Mouse (Mus musculus) CD4-positive naive resting alpha-beta T cell, adult 57 days (primary cell): ENCODE data around the gene Defb19. TPM values are rescaled to one million over a fixed set of nuclear protein-coding genes. Genes with fewer than 3 reads are reported as not detected.

Experiments
- total RNA-seq: library from RNA; stranded (reverse); gene quantifications from one replicate; pipeline ENCODE4 v1.2.4, GENCODE M21; 2023

Gene Defb19
- not detected for total RNA-seq

DNA sequence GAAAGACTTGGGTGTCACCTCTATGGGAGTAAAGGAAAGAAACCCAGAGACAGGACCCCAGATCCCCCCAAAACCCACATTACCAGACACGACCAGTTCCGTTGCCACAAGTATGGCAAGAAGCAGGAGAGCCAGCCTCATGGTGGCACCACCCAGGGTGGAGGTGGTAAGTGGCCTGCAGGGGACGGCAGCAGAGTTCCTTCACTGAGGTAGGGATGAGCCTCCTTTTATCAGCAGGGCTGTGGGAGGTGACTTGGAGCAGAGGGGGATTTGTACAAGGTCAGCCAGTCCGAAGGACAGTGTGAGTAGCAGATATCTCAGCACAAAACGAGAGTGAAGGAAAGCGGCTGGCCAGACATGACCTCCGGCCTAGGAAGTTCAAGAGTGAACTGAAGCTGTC is at the start of gene Defb19:
Defb19 (minus strand) TSS at position 206 of the 400 bp plus-strand sequence.

DNA sequence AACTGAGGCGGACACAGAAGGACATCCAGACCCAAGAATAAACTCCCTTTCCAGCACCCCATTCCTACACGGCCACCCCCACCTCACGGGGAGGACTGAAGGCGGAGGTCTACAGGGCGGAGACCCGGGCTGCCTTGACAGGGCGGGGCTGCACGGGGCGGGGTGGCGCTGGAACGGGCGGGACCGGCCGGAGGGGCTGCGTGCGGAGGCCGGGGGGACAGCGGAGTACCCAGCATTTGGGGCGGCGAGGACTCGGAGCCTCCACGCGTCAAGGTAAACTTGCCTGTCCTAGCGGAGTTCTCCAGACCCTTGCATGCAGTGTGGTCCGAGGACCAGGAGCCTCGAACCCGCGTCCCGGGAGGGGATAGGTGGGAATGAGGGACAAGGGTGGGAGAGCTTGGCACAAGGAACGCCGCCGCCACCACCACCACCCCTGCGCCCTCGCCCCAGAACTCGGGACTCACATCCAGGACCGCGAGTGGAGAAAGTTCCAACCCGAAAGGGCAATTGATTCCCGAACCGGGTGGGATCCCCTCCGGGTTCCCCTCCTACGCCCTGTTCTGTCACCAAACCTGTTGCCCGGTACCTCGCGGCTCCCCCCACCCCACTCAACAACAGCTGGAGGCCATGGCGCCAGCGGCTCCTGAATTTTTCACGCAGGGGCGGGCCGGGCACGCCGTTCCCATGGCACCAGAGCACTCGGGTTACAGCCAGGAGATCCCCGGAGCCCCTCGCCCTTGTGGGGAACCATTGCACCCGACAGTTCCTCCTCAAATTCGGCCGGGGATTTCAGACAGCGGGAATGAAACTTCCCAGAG is 46.9 kb upstream of the Defb19 start, which contains the start of gene Rem1:
Rem1 (plus strand) TSS at position 178 of the 818 bp plus-strand sequence.

DNA sequence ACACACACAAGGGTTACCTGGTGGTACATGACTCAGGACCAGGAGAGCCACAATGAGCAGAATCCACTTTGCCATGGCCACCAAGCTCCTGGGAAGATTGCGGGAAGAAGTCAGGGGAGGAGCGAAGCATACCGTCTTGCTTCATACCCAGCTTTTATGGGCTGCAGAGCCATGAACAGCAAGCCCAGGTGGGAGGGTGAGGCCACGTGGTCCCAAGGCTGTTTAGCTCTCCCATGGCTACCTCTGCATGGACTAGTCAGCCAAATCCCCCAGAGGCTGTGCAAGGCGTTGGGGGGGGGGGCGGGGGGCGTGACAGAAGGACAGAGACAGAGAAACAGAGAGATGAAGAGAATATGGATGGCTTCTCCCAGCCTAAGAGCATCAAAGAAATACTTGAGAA is 42.8 kb upstream of the Defb19 start, which contains the start of gene Defb25:
Defb25 (minus strand) TSS at position 101 of the 400 bp plus-strand sequence.

DNA sequence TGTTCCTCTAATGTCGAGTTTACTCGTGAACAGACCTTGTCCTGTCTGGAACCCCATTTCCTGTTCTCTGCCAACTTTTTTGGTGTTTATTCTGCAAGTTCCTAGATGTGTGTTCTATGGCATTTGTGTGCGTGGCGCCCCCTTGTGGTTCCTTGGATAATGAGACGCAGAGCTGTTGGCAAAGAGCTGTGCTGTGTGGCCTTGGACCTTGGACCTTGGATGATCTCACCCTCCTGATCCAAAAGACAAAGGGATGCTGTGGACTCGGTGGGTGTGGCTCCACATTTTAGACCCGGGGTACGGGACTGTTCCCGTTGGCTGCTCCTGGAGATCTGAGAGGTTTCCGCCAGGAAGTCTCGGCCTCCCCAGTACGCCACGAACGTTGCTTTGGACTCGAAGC is 23.9 kb upstream of the Defb19 start, which contains the start of gene Defb36:
Defb36 (plus strand) TSS at position 271 of the 400 bp plus-strand sequence.

DNA sequence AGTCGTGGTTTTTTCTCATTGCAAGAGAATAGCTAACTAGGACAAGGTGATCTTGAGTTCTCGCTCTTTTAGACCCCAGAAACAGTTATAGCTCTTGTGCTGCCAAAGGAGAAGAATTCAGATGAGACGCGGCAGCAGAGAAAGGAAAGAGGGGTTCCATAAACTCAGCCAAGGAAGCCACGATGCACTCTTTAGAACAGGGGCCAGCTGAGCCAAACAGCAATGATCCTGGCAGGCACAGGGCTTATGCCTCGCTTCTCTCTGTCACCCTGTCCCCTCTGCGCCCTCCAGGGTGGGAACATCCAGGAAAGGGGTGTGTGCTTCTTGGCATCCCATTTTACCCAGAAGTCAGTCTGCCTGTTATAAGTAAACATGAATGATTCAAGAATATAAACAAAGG is 19.2 kb upstream of the Defb19 start, which contains the start of gene Defb45:
Defb45 (minus strand) TSS at position 101 of the 400 bp plus-strand sequence.

DNA sequence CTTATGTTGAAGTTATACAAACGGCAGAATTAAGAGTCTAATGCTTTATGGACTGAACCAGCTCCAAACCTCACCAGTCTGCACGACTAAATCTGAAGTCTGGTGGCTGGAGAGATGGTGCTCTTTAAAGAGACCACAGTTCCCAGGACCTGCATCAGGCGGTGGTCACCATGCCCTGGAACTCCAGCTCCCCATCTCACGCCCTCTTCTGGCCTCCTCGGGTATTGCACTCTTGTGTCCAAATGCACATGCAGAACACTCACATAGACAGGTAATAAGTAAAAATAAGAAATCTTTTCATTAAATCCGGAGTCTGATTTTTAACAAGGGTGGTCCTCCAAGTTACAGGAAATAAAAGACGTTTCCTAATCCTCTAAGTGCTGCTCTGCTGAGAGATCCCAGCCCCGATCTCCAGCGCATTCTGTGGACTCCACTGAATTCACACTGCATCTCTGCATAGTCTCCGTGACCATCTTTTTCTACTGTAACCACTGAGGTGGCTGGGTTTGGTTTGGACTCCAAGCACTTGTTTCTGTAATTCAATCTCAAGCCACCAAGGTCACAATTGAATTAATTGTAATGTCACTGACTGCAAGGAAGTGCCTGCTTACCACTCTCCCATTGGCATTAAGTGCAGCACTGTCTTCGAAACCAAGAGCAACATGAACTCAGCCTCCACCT is 7.9 kb downstream of the Defb19 start, which contains the start of gene Defb21:
Defb21 (plus strand) TSS at position 631 of the 681 bp plus-strand sequence.

DNA sequence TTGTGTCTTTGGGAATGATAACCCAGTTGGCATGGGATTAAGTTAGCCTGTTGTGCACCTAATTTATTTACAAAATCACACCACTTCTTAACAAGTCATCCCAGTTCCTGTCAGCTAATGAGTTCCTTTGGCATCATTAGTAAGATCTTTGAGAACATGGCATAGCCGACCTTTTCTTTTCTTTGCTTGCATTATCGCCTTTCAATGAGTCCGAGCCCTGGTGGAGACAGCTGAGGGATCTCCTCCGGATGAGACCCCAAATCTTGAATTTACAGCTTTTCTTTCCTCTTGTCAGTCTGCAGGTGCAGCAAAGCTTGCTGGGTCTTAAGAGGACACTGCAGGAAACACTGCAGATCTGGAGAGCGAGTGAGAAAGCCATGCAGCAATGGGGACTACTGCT is 11.1 kb downstream of the Defb19 start, which contains the start of gene Gm17416:
Gm17416 (plus strand) TSS at position 301 of the 400 bp plus-strand sequence.

DNA sequence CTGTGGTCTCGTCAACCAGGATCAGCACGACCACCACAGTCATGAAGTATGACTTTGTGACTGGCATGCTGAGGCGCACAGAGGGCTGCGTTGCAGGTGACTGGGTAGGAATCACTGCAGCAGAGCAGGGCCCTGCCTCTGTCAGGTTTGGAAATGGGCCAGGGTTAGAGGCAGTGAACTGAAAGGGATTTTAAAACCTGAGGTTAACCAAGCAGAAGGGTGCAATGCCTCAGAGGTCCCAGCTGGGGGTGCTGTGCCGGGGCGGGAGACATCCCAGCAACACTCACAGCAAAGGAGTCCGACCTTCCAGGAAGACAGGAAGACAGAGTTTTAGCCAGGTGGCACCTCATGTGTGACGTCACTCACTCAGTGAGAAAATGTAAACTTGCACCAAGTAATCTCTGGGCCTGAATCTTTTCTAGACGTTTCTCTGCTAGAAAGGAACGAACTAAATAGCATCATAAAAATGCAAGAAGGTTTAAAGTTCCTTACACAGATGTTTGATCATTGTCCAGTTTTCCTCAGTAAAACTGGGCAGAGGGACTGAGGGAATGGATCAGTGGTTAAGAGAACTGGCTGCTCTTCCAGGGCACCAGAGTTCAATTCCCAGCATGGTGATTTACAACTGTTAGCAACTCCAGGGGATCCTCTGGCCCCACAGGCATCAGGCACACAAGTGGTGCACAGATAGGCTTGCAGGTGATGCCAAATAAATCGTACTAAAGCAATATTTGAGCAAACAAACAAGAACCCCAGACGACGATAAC is 40.0 kb downstream of the Defb19 start, which contains the start of gene Defb29:
Defb29 (minus strand) TSS at position 155 of the 767 bp plus-strand sequence.

Other genes starting within 250 kb of the Defb19 start
- gene Rbck1, start 247.7 kb downstream of the Defb19 start, total RNA-seq: 215 TPM
- gene Trib3, start 236.3 kb downstream of the Defb19 start, total RNA-seq: 20.3 TPM
- gene Nrsn2, start 203.7 kb downstream of the Defb19 start, total RNA-seq: not detected
- gene Sox12, start 182.2 kb downstream of the Defb19 start, total RNA-seq: 0.80 TPM
- 1.0 TPM for gene Zcchc3, start 165.3 kb downstream of the Defb19 start, total RNA-seq
- gene 6820408C15Rik, start 164.7 kb downstream of the Defb19 start, total RNA-seq: not detected
- not detected for gene Defb23, start 115.7 kb downstream of the Defb19 start, total RNA-seq
- not detected for gene Defb20, start 103.2 kb downstream of the Defb19 start, total RNA-seq
- gene Defb22, start 90.2 kb downstream of the Defb19 start, total RNA-seq: not detected
- gene Defb26, start 68.6 kb downstream of the Defb19 start, total RNA-seq: not detected
- gene Defb28, start 62.1 kb downstream of the Defb19 start, total RNA-seq: not detected
- gene Defb29, start 40.2 kb downstream of the Defb19 start, total RNA-seq: not detected
- gene Gm17416, start 11.0 kb downstream of the Defb19 start, total RNA-seq: not detected
- not detected for gene Defb21, start 7.6 kb downstream of the Defb19 start, total RNA-seq
- not detected for gene Defb45, start 19.1 kb upstream of the Defb19 start, total RNA-seq
- gene Defb36, start 24.0 kb upstream of the Defb19 start, total RNA-seq: not detected
- not detected for gene Defb25, start 42.7 kb upstream of the Defb19 start, total RNA-seq
- gene Rem1, start 46.6 kb upstream of the Defb19 start, total RNA-seq: not detected
- 151 TPM for gene H13, start 89.1 kb upstream of the Defb19 start, total RNA-seq
- 28.4 TPM for gene Mcts2, start 106.7 kb upstream of the Defb19 start, total RNA-seq
- gene Id1, start 155.9 kb upstream of the Defb19 start, total RNA-seq: 2.8 TPM
- gene Cox4i2, start 173.9 kb upstream of the Defb19 start, total RNA-seq: not detected